Mouse (Mus musculus): ENCODE measurements around the gene Pclo.
"Not testable (repeated sequence)": the region's sequence is repeated elsewhere in the genome, so short reads cannot be mapped to it uniquely, and the experiment has no call there.

Pclo gene

GRCm38 (mm10) chr5:14680419-14680818 lies 165.7 kb downstream of the Pclo start:
- no peak for DNase-seq (ENCODE audit: low read depth, low spot score)

- no peak for DNase-seq (ENCODE audit: low read depth, low spot score)
Measured at GRCm38 (mm10) chr5:14691995-14692394, 177.3 kb downstream of the Pclo start.

- DNase-seq (ENCODE audit: low read depth, low spot score), result no peak
Measured at GRCm38 (mm10) chr5:14696745-14697144, 182.0 kb downstream of the Pclo start.

DNA sequence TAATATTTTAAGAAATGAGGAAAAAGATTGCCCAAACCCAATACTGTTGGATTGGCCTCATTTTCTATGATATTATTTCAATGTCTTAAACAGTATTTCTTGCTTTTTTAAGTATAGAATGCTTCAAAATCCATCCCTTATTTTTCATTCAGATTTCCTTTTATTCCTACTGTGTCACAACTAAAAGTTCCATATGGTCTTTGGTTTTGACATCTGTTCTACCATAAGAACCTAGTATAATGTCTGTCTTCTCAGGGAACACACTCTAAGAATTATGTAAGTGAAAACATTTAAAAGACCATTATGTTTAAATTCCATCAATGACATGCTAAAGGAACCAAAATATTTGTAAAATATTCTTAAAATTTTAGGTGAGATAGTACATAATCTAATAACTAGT lies 186.2 kb downstream of the Pclo start:
- DNase-seq (ENCODE audit: low read depth, low spot score), result peak; percentile 78

- peak; percentile 49 for DNase-seq (ENCODE audit: low read depth, low spot score)
Measured at GRCm38 (mm10) chr5:14705423-14705822, 190.7 kb downstream of the Pclo start.

DNA sequence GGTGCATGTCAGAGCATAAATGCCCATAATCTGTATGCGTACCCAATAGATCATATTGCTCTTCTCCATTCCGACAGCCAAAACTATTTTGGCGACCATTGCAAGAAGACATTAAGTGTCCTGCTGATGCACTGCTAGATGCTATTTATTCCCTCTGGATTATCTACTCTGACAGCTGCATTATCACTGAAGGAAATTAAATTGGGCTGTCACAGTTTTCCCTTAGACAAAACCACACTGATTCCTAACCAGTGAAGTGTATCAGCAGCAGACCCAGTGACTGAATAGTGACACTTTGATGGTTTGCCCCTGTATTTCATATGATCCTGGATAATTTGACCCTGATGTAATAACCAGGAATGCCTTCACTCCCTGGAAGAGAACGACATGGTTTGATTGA lies 192.6 kb downstream of the Pclo start:
- no peak for DNase-seq (ENCODE audit: low read depth, low spot score)

- DNase-seq (ENCODE audit: low read depth, low spot score), result peak; percentile 17
Measured at GRCm38 (mm10) chr5:14723576-14723975, 208.9 kb downstream of the Pclo start.

GRCm38 (mm10) chr5:14728676-14729253 lies 214.0 kb downstream of the Pclo start:
- no peak for DNase-seq (ENCODE audit: low read depth, low spot score)

DNA sequence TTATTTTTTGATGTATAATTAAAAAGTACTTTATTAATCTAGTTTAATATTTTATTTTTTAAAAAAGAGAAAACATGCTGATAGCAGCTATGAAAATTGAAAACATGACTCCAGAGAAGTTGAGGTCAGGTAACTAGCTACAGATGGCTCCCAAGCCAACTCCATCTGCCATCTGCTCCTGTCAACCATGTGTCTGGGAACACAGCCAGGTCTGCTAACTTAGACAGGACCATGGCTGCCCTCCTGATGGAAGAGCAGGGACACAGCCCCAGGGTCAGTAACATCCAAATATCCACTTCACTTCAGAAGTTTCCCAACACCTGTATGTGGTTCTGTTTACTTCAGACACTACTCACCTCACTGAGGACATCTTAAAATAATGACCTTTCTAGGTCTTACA lies 236.2 kb downstream of the Pclo start:
- DNase-seq (ENCODE audit: low read depth, low spot score), result peak; percentile 97

DNA sequence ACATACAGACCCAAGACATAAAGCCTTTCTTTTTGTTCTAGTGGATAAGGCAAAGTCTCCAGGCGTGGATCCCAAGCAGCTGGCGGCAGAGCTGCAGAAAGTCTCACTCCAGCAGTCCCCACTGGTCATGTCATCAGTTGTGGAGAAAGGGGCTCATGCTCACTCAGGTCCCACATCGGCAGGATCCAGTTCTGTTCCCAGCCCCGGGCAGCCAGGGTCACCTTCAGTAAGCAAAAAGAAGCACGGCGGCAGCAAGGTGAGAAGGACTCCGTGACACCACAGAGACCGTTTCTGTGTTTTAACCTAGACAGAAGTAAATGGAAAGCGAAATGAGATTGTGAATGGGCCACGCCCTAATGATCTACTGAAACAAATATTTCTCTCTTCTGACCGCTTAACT lies 252.0 kb downstream of the Pclo start:
- no peak for DNase-seq (ENCODE audit: low read depth, low spot score)

DNA sequence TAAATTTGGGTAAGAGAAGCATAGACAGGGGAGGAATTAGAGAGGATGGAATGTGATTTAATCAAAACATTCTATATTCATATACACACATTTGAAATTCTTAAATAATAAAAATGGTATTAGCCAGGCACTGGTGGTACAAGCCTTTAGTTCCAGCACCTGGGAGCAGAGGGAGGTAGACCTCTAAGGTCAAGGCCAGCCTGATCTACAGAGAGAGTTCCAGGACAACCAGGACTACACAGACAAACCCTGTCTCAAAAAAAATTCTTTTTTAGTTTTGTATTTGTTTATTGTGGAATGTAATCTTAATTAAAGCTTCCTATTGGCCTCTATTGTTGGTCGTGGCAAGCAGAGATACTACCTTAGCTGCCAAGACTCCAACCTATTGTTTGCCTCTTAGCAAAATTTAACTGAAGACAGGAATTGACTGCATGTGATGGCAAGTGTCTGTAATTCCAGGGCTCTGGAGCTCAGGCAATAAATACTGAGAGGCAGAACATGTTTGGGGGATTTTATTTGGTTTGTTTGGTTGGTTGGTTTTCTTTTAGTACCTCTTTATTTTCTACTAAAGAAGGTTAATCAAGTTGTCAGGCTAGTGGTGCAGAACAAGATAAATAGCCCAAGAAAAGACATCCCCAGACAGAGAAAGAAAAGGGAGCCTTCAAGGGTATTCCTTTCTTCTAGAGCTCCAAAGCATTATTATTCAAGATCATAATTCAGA lies 267.8 kb downstream of the Pclo start:
- no peak for DNase-seq (ENCODE audit: low read depth, low spot score)

DNA sequence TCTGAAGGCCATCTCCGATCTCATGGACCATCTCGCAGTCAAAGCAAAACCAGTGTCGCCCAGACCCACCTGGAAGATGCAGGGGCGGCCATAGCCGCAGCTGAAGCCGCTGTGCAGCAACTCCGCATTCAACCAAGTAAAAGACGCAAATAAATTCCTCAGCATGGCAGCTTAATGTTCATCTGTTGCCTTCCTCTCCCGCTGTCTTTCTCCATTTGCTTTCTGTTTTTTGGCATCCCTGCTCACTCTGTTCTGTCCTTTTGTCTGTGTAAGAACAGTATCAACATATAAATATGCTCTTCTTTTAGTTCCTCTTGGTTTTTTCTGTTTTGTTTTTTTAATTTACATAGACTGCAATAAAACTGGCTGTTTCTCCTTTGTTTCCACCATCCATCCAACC lies 279.2 kb downstream of the Pclo start:
- peak; percentile 48 for DNase-seq (ENCODE audit: low read depth, low spot score)

DNA sequence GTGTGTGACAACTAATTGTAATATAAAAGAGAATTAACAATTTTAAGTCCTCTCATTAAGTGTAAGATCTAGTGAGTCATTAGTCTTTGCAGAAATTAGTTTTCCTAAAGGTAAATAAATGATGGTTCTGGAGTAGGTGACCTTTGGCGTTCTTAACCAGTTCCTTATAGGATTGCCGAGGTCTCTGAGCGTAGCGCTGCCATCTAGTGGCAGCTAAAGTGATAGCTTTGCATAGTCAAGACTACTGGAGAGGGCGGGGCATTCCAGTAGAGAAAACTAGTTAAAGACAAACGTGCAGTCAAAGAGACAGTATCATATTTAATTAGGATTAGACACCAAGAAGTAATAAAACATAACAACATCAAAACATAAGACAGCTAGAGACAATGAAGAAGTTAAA lies 292.4 kb downstream of the Pclo start:
- peak; percentile 84 for DNase-seq (ENCODE audit: low read depth, low spot score)

GRCm38 (mm10) chr5:14833165-14833860 lies 318.6 kb downstream of the Pclo start:
- DNase-seq (ENCODE audit: low read depth, low spot score), result peak; percentile 77

GRCm38 (mm10) chr5:14834155-14834991 lies 319.7 kb downstream of the Pclo start:
- peak; percentile 92 for DNase-seq (ENCODE audit: low read depth, low spot score)

DNA sequence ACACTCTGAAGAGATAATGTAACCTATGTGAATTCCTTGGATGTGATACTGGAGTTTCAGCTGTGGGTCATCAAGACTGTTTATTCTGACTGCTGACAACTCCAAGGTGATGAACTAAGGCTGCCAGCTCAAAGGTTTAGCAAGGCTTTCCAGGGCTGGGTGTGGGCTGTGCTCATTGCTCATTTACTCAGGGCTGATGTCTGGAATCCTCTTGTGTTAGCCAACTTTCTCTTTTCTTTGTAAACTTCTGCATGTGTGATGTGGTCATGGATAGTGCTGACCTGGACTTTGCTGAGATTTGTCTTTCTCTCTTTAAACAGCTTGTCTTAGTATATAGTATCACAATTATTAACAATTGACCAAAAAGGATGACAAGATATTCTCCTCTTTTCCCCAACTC lies 338.9 kb downstream of the Pclo start:
- no peak for DNase-seq (ENCODE audit: low read depth, low spot score)

DNA sequence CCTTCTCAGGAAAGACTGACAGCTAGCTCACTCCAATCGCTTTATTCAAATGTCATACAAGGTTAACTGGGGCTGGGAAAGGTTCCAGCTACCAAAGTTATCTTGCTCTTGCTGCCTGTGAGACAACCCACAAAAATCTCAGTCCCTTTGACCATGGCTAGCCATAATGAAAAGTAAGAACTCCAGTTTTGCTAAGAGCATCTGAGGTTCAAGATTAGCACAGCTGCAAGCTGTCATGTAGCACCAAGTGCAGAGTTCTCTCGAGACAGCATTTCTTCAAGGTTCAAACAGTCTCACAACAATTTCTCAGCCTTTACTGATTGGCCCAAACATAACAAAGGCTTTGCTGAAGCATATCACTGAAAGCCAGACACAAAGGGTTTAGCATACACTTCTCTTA lies 370.6 kb downstream of the Pclo start:
- not testable (repeated sequence) for DNase-seq (ENCODE audit: low read depth, low spot score)

DNA sequence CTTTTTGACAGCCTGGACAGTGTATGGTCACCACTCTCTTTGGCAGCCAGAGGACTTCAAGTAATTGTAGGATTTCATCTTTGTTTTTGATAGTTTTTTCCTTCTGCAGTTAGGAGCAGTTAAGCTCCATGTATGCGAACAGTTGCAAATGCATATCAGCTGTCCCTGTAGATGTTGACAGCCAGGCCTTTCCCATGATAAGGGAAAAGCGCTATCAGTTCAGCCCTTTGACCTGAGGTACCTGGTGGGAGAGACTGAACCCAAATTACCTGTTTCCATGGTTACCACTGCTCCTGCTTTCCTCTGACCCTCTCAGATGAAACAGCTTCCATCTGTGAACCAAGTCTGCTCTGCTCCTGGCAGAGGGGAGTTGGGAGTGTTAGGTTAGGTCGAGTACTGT lies 377.5 kb downstream of the Pclo start:
- DNase-seq (ENCODE audit: low read depth, low spot score), result no peak

DNA sequence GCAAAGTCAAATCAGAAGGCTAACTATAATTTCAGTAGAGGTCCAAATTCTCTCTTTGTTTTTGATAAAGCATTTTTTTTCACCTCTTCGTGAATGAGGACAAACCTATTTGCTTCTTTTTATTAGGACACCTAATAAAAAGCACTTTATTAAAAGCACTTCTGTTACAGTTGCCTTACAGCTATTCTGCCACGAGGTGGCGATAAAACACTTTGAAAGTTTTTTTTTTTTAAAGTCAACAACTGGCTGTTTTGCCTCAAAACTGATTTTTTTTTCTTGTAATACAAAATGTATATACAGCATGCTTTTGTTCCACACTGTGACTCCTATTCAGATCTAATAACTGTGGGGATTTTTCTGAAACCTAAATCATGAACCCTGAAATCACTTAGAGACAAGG lies 388.8 kb downstream of the Pclo start:
- not testable (repeated sequence) for DNase-seq (ENCODE audit: low read depth, low spot score)
